Mouse (Mus musculus) forebrain, embryonic 13.5 days (tissue): ENCODE results near the gene Odf2l. TPM values are rescaled to one million over a fixed set of nuclear protein-coding genes. Genes with fewer than 3 reads are reported as not detected.

Source experiments
- ATAC-seq: fragments of 200-750 bp; cut with Nextera tagmentation; 2 replicates; pipeline ENCODE4 v1.8.0; 2017
- H3K27ac ChIP-seq: fragments of 300-500 bp; sonication (generic); 2 replicates; pipeline ENCODE4 v1.5.1; 2015; ENCODE audit warnings: inconsistent platforms, mild to moderate bottlenecking, moderate library complexity
- H3K27me3 ChIP-seq: fragments of 300-500 bp; sonication (generic); 2 replicates; pipeline ENCODE4 v1.6.1; 2015; ENCODE audit warnings: mild to moderate bottlenecking, inconsistent platforms
- H3K36me3 ChIP-seq: fragments of 300-500 bp; sonication (generic); 2 replicates; pipeline ENCODE4 v1.6.1; 2015; ENCODE audit warnings: mild to moderate bottlenecking, inconsistent platforms; ENCODE audit not compliant: poor library complexity, severe bottlenecking
- H3K4me1 ChIP-seq: fragments of 300-500 bp; sonication (generic); 2 replicates; pipeline ENCODE4 v1.6.1; 2015; ENCODE audit warnings: inconsistent platforms
- H3K4me2 ChIP-seq: fragments of 300-500 bp; sonication (generic); 2 replicates; pipeline ENCODE4 v1.6.1; 2015; ENCODE audit warnings: inconsistent platforms, mild to moderate bottlenecking, moderate library complexity
- H3K4me3 ChIP-seq: fragments of 300-500 bp; sonication (generic); 2 replicates; pipeline ENCODE4 v1.5.1; 2015; ENCODE audit warnings: mild to moderate bottlenecking, inconsistent platforms
- H3K9ac ChIP-seq: fragments of 300-500 bp; sonication (generic); 2 replicates; pipeline ENCODE4 v1.6.1; 2015; ENCODE audit warnings: mild to moderate bottlenecking, inconsistent platforms
- H3K9me3 ChIP-seq: fragments of 300-500 bp; sonication (generic); replicated peaks from 2 replicates; pipeline ENCODE4 v1.6.1; 2016; ENCODE audit warnings: inconsistent platforms
- WGBS: fragments of 180-500 bp; shearing (Covaris S2); methylation state at CpG from one replicate; pipeline ENCODE4 v1.1.7; 2015; 5-methylcytosine and 5-hydroxymethylcytosine counted together
- polyA plus RNA-seq: library from polyadenylated mRNA; unstranded; fragments of >200 nt; fragmentation: Nextera tagmentation; extraction: Ambion mirVana; gene quantifications from 2 replicates; pipeline ENCODE4 v1.2.1, GENCODE M21; 2015

Gene Odf2l
- 21.9 and 25.4 TPM in 2 replicates for polyA plus RNA-seq

GRCm38 (mm10) chr3:145118254-145119001, at the start of gene Odf2l:
Gene Odf2l, plus strand, starts transcription at chr3:145118588.
- WGBS, result under 1% methylated on average over 51 of the region's 57 CpGs
- Histone ChIP-seq H3K4me1 (peaks cover 19% of the 10 kb centered on the region), H3K27ac (peak within 1 kb of the TSS; percentile 98), H3K9me3 (no peaks in the 10 kb centered on the region), H3K4me3 (peak within 1 kb of the TSS; percentile 71), H3K9ac (peak within 1 kb of the TSS; percentile 86), H3K4me2 (peak within 1 kb of the TSS; percentile 78), H3K27me3 (no peaks in the 10 kb centered on the region), H3K36me3 (no peaks in the 10 kb centered on the region)
- peak; percentile 98 for ATAC-seq

- ATAC-seq, result no peak
- H3K9ac ChIP-seq, result no peak overlapping the region
- no peaks in the 10 kb centered on the region for H3K9me3 ChIP-seq
- no peaks in the 10 kb centered on the region for H3K4me1 ChIP-seq
- H3K4me2 ChIP-seq, result no peak overlapping the region
- H3K4me3 ChIP-seq, result no peak overlapping the region
- no peak overlapping the region for H3K27ac ChIP-seq
- H3K36me3 ChIP-seq, result no peaks in the 10 kb centered on the region
- no peaks in the 10 kb centered on the region for H3K27me3 ChIP-seq
- 84% methylated on average over 4 of the region's 4 CpGs for WGBS
Observed at GRCm38 (mm10) chr3:145068964-145069363, 49.4 kb upstream of the Odf2l start.

- Histone ChIP-seq H3K9me3 (no peaks in the 10 kb centered on the region), H3K36me3 (no peaks in the 10 kb centered on the region), H3K4me1 (no peaks in the 10 kb centered on the region), H3K27ac (no peak overlapping the region), H3K9ac (no peak overlapping the region), H3K4me2 (no peak overlapping the region), H3K27me3 (no peaks in the 10 kb centered on the region), H3K4me3 (no peak overlapping the region)
- WGBS, result 95% methylated on average over 3 of the region's 3 CpGs
- ATAC-seq, result no peak
Observed at GRCm38 (mm10) chr3:145072339-145072738, 46.0 kb upstream of the Odf2l start.

- ATAC-seq, result no peak
- H3K4me3 ChIP-seq, result no peak overlapping the region
Observed at GRCm38 (mm10) chr3:145078405-145078804, 40.0 kb upstream of the Odf2l start.

GRCm38 (mm10) chr3:145080904-145081303, 37.5 kb upstream of the Odf2l start:
- no peak for ATAC-seq
- Histone ChIP-seq H3K4me3 (no peak overlapping the region), H3K9me3 (no peaks in the 10 kb centered on the region), H3K27ac (no peak overlapping the region), H3K4me2 (no peak overlapping the region), H3K27me3 (no peaks in the 10 kb centered on the region), H3K4me1 (no peaks in the 10 kb centered on the region), H3K36me3 (no peaks in the 10 kb centered on the region), H3K9ac (no peak overlapping the region)
- 83% methylated on average over 8 of the region's 8 CpGs for WGBS

More at GRCm38 (mm10) chr3:145078405-145078804, 40.0 kb upstream of the Odf2l start:
- Histone ChIP-seq H3K4me2 (no peak overlapping the region), H3K27ac (no peak overlapping the region), H3K27me3 (no peaks in the 10 kb centered on the region), H3K36me3 (no peaks in the 10 kb centered on the region), H3K9ac (no peak overlapping the region), H3K4me1 (no peaks in the 10 kb centered on the region), H3K9me3 (no peaks in the 10 kb centered on the region)
- WGBS, result 92% methylated on average over 6 of the region's 6 CpGs

- Histone ChIP-seq H3K4me2 (no peak overlapping the region), H3K9me3 (no peaks in the 10 kb centered on the region), H3K4me1 (no peaks in the 10 kb centered on the region), H3K9ac (no peak overlapping the region), H3K27ac (no peak overlapping the region), H3K4me3 (no peak overlapping the region), H3K27me3 (no peaks in the 10 kb centered on the region), H3K36me3 (no peaks in the 10 kb centered on the region)
- no peak for ATAC-seq
- WGBS, result 90% methylated on average over 1 of the region's 1 CpGs
Observed at GRCm38 (mm10) chr3:145083081-145083480, 35.3 kb upstream of the Odf2l start.

- ATAC-seq, result no peak
- WGBS, result 96% methylated on average over 14 of the region's 14 CpGs
- Histone ChIP-seq H3K9ac (no peak overlapping the region), H3K4me1 (no peaks in the 10 kb centered on the region), H3K27me3 (no peaks in the 10 kb centered on the region), H3K9me3 (no peaks in the 10 kb centered on the region), H3K27ac (no peak overlapping the region), H3K36me3 (no peaks in the 10 kb centered on the region), H3K4me2 (no peak overlapping the region), H3K4me3 (no peak overlapping the region)
Observed at GRCm38 (mm10) chr3:145086180-145086579, 32.2 kb upstream of the Odf2l start.

GRCm38 (mm10) chr3:145087857-145088598, 30.4 kb upstream of the Odf2l start:
- no peak for ATAC-seq
- WGBS, result 86% methylated on average over 8 of the region's 8 CpGs
- H3K4me3 ChIP-seq, result no peak overlapping the region
- no peak overlapping the region for H3K27ac ChIP-seq
- no peak overlapping the region for H3K4me2 ChIP-seq
- H3K27me3 ChIP-seq, result no peaks in the 10 kb centered on the region
- no peak overlapping the region for H3K9ac ChIP-seq
- no peaks in the 10 kb centered on the region for H3K9me3 ChIP-seq
- H3K4me1 ChIP-seq, result no peaks in the 10 kb centered on the region
- no peaks in the 10 kb centered on the region for H3K36me3 ChIP-seq

- Histone ChIP-seq H3K4me3 (no peak within 1 kb of the TSS), H3K4me1 (no peaks in the 10 kb centered on the region), H3K36me3 (no peaks in the 10 kb centered on the region), H3K4me2 (no peak within 1 kb of the TSS), H3K9ac (no peak within 1 kb of the TSS), H3K9me3 (no peaks in the 10 kb centered on the region), H3K27me3 (no peaks in the 10 kb centered on the region), H3K27ac (no peak within 1 kb of the TSS)
- ATAC-seq, result no peak
- 86% methylated on average over 6 of the region's 6 CpGs for WGBS
Observed at GRCm38 (mm10) chr3:145099291-145099690, 19.1 kb upstream of the Odf2l start, which contains the start of gene Clca2. Gene Clca2, minus strand, starts transcription at chr3:145099443.

GRCm38 (mm10) chr3:145101891-145102555, 16.4 kb upstream of the Odf2l start:
- Histone ChIP-seq H3K36me3 (no peaks in the 10 kb centered on the region), H3K9me3 (no peaks in the 10 kb centered on the region), H3K27ac (no peak overlapping the region), H3K9ac (no peak overlapping the region), H3K4me3 (no peak overlapping the region), H3K4me1 (no peaks in the 10 kb centered on the region), H3K4me2 (no peak overlapping the region), H3K27me3 (no peaks in the 10 kb centered on the region)
- no peak for ATAC-seq
- 85% methylated on average over 9 of the region's 9 CpGs for WGBS

GRCm38 (mm10) chr3:145103321-145103720, 15.1 kb upstream of the Odf2l start:
- 88% methylated on average over 2 of the region's 2 CpGs for WGBS
- no peaks in the 10 kb centered on the region for H3K27me3 ChIP-seq
- no peak overlapping the region for H3K4me2 ChIP-seq
- H3K36me3 ChIP-seq, result no peaks in the 10 kb centered on the region
- no peak overlapping the region for H3K4me3 ChIP-seq
- ATAC-seq, result no peak
- H3K27ac ChIP-seq, result no peak overlapping the region
- no peak overlapping the region for H3K9ac ChIP-seq
- H3K9me3 ChIP-seq, result no peaks in the 10 kb centered on the region
- no peaks in the 10 kb centered on the region for H3K4me1 ChIP-seq

- Histone ChIP-seq H3K4me3 (no peak overlapping the region), H3K27me3 (no peaks in the 10 kb centered on the region), H3K9me3 (no peaks in the 10 kb centered on the region), H3K4me1 (no peaks in the 10 kb centered on the region), H3K4me2 (no peak overlapping the region), H3K36me3 (no peaks in the 10 kb centered on the region), H3K9ac (no peak overlapping the region), H3K27ac (no peak overlapping the region)
- no peak for ATAC-seq
- WGBS, result 71% methylated on average over 5 of the region's 5 CpGs
Observed at GRCm38 (mm10) chr3:145103770-145104169, 14.6 kb upstream of the Odf2l start.
